Mouse (Mus musculus) heart, adult 2 months (tissue): ENCODE results near the gene Tmem141. TPM values are rescaled to one million over a fixed set of nuclear protein-coding genes. Genes with fewer than 3 reads are reported as not detected.

Experiments used
- DNase-seq, 2 experiments: peaks; one replicate each; pipeline ENCODE4 v3.0.0; 2021
- H3K27ac ChIP-seq: fragments of 200-600 bp; 2 replicates; pipeline ENCODE4 v1.8.1; 2022
- H3K27me3 ChIP-seq: fragments of 200-500 bp; 2 replicates; pipeline ENCODE4 v1.6.1; 2012; ENCODE audit warnings: mild to moderate bottlenecking, low read length, inconsistent platforms, mixed read lengths; ENCODE audit not compliant: control insufficient read depth, insufficient read depth
- H3K36me3 ChIP-seq: fragments of 200-500 bp; 2 replicates; pipeline ENCODE4 v1.6.1; 2012; ENCODE audit warnings: low read length, inconsistent platforms; ENCODE audit not compliant: control insufficient read depth, insufficient read depth
- H3K4me1 ChIP-seq: fragments of 200-500 bp; 2 replicates; pipeline ENCODE4 v1.6.1; 2011; ENCODE audit warnings: low read length; ENCODE audit not compliant: control insufficient read depth, insufficient read depth
- H3K4me3 ChIP-seq: fragments of 200-600 bp; 2 replicates; pipeline ENCODE4 v1.8.1; 2022
- H3K79me2 ChIP-seq: fragments of 200-500 bp; replicated peaks from 2 replicates; pipeline ENCODE4 v1.6.1; 2012; ENCODE audit warnings: mild to moderate bottlenecking, inconsistent platforms, low read length, moderate library complexity, mixed read lengths; ENCODE audit not compliant: control insufficient read depth, insufficient read depth
- H3K9ac ChIP-seq: fragments of 200-500 bp; 2 replicates; pipeline ENCODE4 v1.6.1; 2012; ENCODE audit warnings: low read depth, mild to moderate bottlenecking, control low read depth, inconsistent platforms, low read length, mixed read lengths
- CTCF ChIP-seq: fragments of 200-600 bp; IDR thresholded peaks from 2 replicates; pipeline ENCODE4 v1.8.1; 2022; ENCODE audit warnings: antibody characterized with exemption, mild to moderate bottlenecking, moderate library complexity
- EP300 ChIP-seq: fragments of 200-500 bp; IDR thresholded peaks from 2 replicates; pipeline ENCODE4 v1.6.1; 2011; ENCODE audit warnings: low read depth, low read length, control low read depth; ENCODE audit not compliant: insufficient read depth
- POLR2A ChIP-seq: fragments of 200-500 bp; IDR thresholded peaks from 2 replicates; pipeline ENCODE4 v1.6.1; 2011; ENCODE audit warnings: mild to moderate bottlenecking, low read depth, low read length, control low read depth; ENCODE audit not compliant: insufficient read depth
- WGBS: fragments of 180-500 bp; shearing (Covaris S2); methylation state at CpG from one replicate; pipeline ENCODE4 v1.1.7; 2018; 5-methylcytosine and 5-hydroxymethylcytosine counted together
- intact Hi-C: fragments of 180-260 bp; cut with DNase I; formaldehyde crosslinking; loops from one replicate; pipeline ENCODE4 v1.15.1; 2025
- polyA plus RNA-seq: library from polyadenylated mRNA; depleted of rRNA; stranded (reverse); fragments of >200 nt; gene quantifications from 2 replicates; pipeline ENCODE4 v1.2.3, GENCODE M21; 2012
- total RNA-seq, 2 experiments: library from RNA; stranded (reverse); gene quantifications; 2 replicates each; pipeline ENCODE4 v1.2.3; 2021

The Tmem141 gene
- total and polyA plus RNA-seq, 3 experiments: 29.4 to 49.2 (median 32.6) TPM

DNA sequence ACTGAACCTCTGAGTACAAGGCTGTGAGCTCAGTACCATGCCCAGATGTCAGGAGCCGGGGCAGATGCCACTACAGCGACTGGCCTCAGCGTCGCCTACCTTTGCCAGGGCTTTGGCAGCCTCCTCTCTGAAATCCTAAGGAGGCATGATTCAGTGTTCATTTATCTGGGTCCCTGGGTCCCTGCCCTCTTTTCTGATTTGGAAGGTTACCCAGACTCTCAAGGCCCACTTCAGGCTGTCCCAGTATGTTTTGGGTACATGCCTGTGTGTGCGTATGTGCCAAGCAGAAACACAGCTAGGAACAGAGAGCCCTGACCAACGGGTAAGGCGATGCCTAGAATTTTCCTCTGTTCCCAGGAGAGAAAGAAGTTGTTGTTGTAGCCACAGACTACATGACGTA is 38.5 kb upstream of the Tmem141 start:
- DNase-seq: peak in 1 of 2 experiments; percentile 45
- intact Hi-C loops: no loop called here
- TF ChIP-seq POLR2A (no peak), EP300 (peak; percentile 58)

DNA sequence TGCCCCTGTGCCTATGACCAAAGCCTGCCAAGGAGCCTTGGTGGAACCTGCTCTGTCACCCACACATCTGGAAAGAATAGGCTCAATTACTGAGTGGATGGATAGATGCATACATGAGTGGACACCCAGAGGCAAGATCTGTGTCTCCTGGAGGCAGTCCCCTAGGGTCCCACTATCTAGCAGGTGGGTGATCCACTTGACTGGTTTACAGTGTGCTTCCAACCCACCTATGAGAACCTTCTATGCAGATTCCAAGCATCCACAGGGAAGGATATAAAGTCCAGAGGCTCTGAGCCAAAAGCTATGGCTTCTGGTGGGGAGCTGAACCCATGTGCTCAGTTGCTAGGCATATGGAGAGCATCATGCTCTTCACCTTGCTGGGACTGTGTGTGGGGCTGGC is 35.8 kb upstream of the Tmem141 start, which contains the start of gene Lcn5:
Gene Lcn5, plus strand, starts transcription at position 301 of the 400 bp plus-strand sequence.
- Histone ChIP-seq H3K9ac (no peak within 1 kb of the TSS), H3K79me2 (no peaks in the 10 kb centered on the region), H3K4me3 (no peak within 1 kb of the TSS), H3K27me3 (no peaks in the 10 kb centered on the region), H3K36me3 (no peaks in the 10 kb centered on the region), H3K4me1 (peaks cover 6% of the 10 kb centered on the region; the same call in 1 of the 2 replicates), H3K27ac (peak within 1 kb of the TSS; percentile 17; the same call in 1 of the 2 replicates)
- TF ChIP-seq CTCF (no peak), POLR2A (no peak), EP300 (no peak)
- no peak for DNase-seq
- intact Hi-C loops: no loop called here

More for the DNA sequence above, 38.5 kb upstream of the Tmem141 start:
- H3K27ac ChIP-seq: peak overlapping the region; percentile 12; the same call in 1 of the 2 replicates
- no peaks in the 10 kb centered on the region for H3K27me3 ChIP-seq
- H3K36me3 ChIP-seq: no peaks in the 10 kb centered on the region
- H3K79me2 ChIP-seq: no peaks in the 10 kb centered on the region
- H3K9ac ChIP-seq: no peak overlapping the region
- H3K4me1 ChIP-seq: peaks cover 6% of the 10 kb centered on the region; the same call in 1 of the 2 replicates
- no peak overlapping the region for H3K4me3 ChIP-seq
- 53% methylated on average over 8 of the region's 8 CpGs for WGBS

DNA sequence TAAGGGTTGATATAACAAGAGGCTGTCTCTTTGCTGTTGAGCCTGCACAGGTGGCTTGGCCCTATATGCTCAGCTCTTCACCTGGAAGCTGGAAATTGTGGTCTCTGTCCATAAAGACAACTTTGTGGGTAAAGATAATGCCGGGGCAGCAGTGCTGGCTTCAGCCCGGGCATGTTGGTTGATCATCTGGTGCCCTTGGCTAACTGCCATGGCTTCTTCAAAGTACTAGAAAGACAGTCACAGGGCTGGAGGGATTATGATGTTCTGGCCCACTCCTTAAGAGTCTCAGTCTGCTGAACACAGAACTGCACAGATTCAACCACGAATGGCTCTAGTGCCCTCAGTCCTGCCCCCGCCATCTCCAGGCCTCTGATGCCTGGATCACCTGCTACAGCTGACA is 35.4 kb upstream of the Tmem141 start:
- no peaks in the 10 kb centered on the region for H3K27me3 ChIP-seq
- intact Hi-C loops: no loop called here
- TF ChIP-seq CTCF (no peak), POLR2A (no peak), EP300 (no peak)
- H3K9ac ChIP-seq: no peak overlapping the region
- peak overlapping the region; percentile 17; the same call in 1 of the 2 replicates for H3K27ac ChIP-seq
- WGBS: 54% methylated on average over 4 of the region's 4 CpGs
- H3K79me2 ChIP-seq: no peaks in the 10 kb centered on the region
- DNase-seq: no peak
- peaks cover 6% of the 10 kb centered on the region; the same call in 1 of the 2 replicates for H3K4me1 ChIP-seq
- no peaks in the 10 kb centered on the region for H3K36me3 ChIP-seq
- no peak overlapping the region for H3K4me3 ChIP-seq

DNA sequence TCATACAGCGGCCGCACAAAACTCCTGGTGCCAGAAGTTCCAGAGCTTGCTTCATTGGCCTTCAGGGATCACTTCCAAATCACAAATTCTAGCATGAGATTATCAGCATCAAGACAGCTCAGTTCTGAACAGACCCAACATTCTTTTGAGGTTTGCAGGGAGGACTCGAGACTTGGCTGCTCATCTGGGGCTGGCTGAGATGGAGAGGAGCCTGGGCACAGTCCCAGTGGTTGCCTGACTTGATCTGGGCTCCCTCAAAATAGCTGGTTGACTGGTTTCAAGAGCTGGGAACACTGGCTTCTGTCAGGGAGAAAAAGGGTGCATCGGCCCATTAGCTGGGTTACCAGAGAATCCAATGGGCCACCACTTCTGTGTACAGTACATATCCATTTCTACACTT is 34.9 kb upstream of the Tmem141 start:
- no peak overlapping the region for H3K9ac ChIP-seq
- H3K36me3 ChIP-seq: no peaks in the 10 kb centered on the region
- H3K79me2 ChIP-seq: no peaks in the 10 kb centered on the region
- H3K4me3 ChIP-seq: no peak overlapping the region
- H3K27me3 ChIP-seq: no peaks in the 10 kb centered on the region
- TF ChIP-seq POLR2A (no peak), EP300 (no peak), CTCF (no peak)
- H3K27ac ChIP-seq: peak overlapping the region; percentile 17; the same call in 1 of the 2 replicates
- intact Hi-C loops: no loop called here
- peak; percentile 40 to 67 for DNase-seq
- peaks cover 6% of the 10 kb centered on the region; the same call in 1 of the 2 replicates for H3K4me1 ChIP-seq
- 47% methylated on average over 4 of the region's 4 CpGs for WGBS

DNA sequence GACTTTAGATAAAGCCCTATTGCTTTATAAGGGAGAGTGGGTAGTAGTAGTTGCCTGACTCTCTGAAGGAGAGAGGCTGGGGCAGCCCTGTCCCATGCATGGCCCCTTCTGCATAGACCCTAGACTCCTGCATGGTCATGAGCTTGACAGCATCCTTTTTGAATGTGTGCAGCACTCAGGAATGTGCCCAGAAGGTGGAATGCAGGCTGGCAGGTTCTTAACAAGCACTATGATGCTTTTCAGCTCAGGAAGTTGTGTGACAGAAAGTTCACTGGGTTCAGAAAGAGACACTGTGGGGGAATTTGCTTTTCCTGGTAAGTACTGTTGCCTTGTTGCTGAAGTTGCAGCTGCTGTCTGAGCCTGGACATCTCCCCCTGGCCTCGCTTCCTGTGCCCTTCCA is 32.7 kb upstream of the Tmem141 start:
- Histone ChIP-seq H3K27ac (no peak overlapping the region), H3K27me3 (no peaks in the 10 kb centered on the region), H3K9ac (no peak overlapping the region), H3K4me3 (no peak overlapping the region), H3K4me1 (peaks cover 3% of the 10 kb centered on the region; the same call in 1 of the 2 replicates), H3K36me3 (no peaks in the 10 kb centered on the region), H3K79me2 (no peaks in the 10 kb centered on the region)
- TF ChIP-seq CTCF: no peak
- TF ChIP-seq EP300: no peak
- no peak for TF ChIP-seq POLR2A
- WGBS: 53% methylated on average over 1 of the region's 1 CpGs
- intact Hi-C loops: no loop called here
- no peak for DNase-seq

DNA sequence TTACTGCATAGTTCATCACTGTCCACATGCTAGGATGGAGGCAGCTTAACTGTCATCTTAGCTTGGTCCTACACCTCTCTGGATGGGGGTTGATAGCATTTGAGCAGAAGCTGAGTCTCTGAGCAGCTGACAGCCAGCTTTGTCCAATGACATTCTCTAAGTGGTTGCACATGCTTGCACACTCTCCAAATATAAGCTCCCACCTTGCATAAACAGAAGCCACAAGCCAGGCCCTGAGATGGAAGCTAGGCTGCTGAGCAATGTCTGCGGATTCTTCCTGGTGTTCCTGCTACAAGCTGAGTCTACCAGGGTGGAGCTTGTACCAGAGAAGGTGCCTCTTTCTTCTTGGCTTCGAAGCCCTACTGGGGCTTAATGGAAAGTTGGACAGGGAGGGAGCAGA is 31.1 kb upstream of the Tmem141 start, which contains the start of gene Lcn8:
Gene Lcn8, plus strand, starts transcription at position 219 of the 400 bp plus-strand sequence.
- TF ChIP-seq POLR2A (no peak), CTCF (no peak), EP300 (no peak)
- intact Hi-C loops: no loop called here
- Histone ChIP-seq H3K27ac (no peak within 1 kb of the TSS), H3K4me1 (peaks cover 3% of the 10 kb centered on the region; the same call in 1 of the 2 replicates), H3K9ac (no peak within 1 kb of the TSS), H3K79me2 (no peaks in the 10 kb centered on the region), H3K36me3 (no peaks in the 10 kb centered on the region), H3K27me3 (no peaks in the 10 kb centered on the region), H3K4me3 (no peak within 1 kb of the TSS)
- WGBS: 79% methylated on average over 2 of the region's 2 CpGs
- DNase-seq: no peak
